Mouse (Mus musculus): Measurements from ENCODE around the gene Lingo1. TPM values are rescaled to one million over a fixed set of nuclear protein-coding genes. Genes with fewer than 3 reads are reported as not detected.

Lingo1 gene
- polyA plus RNA-seq, 3 experiments from 2014 or later = not detected

GRCm38 (mm10) chr9:56600655-56601054, 195.6 kb downstream of the Lingo1 start:
- no peak for ATAC-seq

GRCm38 (mm10) chr9:56592639-56593038, 203.6 kb downstream of the Lingo1 start:
- no peak for ATAC-seq

- ATAC-seq = no peak
These were observed 204.9 kb downstream of the Lingo1 start for GRCm38 (mm10) chr9:56591248-56591888.

GRCm38 (mm10) chr9:56589762-56590161, 206.5 kb downstream of the Lingo1 start:
- no peak for ATAC-seq

GRCm38 (mm10) chr9:56584043-56584424, 212.2 kb downstream of the Lingo1 start:
- no peak for ATAC-seq

- no peak for ATAC-seq
These were observed 212.9 kb downstream of the Lingo1 start for GRCm38 (mm10) chr9:56583139-56584042.

- ATAC-seq = no peak
These were observed 213.6 kb downstream of the Lingo1 start for GRCm38 (mm10) chr9:56582628-56583027.

- no peak for ATAC-seq
These were observed 214.6 kb downstream of the Lingo1 start for GRCm38 (mm10) chr9:56581700-56582099.

GRCm38 (mm10) chr9:56581016-56581415, 215.3 kb downstream of the Lingo1 start:
- no peak for ATAC-seq

GRCm38 (mm10) chr9:56580101-56580500, 216.2 kb downstream of the Lingo1 start:
- ATAC-seq = no peak

- no peak for ATAC-seq
These were observed 218.9 kb downstream of the Lingo1 start for GRCm38 (mm10) chr9:56577405-56577804.

GRCm38 (mm10) chr9:56572534-56573479, 223.5 kb downstream of the Lingo1 start:
- ATAC-seq = no peak

Other genes with a start within 250 kb of the Lingo1 start
- not detected for gene Odf3l1, start 68.2 kb upstream of the Lingo1 start, polyA plus RNA-seq (2017; shearing (Covaris generic))
- gene Cspg4, start 68.6 kb upstream of the Lingo1 start, polyA plus RNA-seq (2017; shearing (Covaris generic)) = not detected
- 1 to 10 TPM; 4.2 to 7.6 (median 5.8) TPM for gene Snx33, start 131.9 kb upstream of the Lingo1 start, polyA plus RNA-seq (2017; shearing (Covaris generic))
- 10 to 100 TPM; 46.7 to 50.9 (median 48.0) TPM for gene Imp3, start 141.0 kb upstream of the Lingo1 start, polyA plus RNA-seq (2017; shearing (Covaris generic))
- gene Snupn, start 154.4 kb upstream of the Lingo1 start, polyA plus RNA-seq (2017; shearing (Covaris generic)) = 10 to 100 TPM; 13.7 to 26.7 (median 16.5) TPM
- gene Ptpn9, start 198.5 kb upstream of the Lingo1 start, polyA plus RNA-seq (2017; shearing (Covaris generic)) = 1 to 10 TPM; 6.0 to 6.9 (median 6.3) TPM

All from inflammation-experienced regulatory T-cells, adult 6 months (primary cell).